Mouse (Mus musculus) hindbrain, embryonic 16.5 days (tissue): Measurements from ENCODE around the gene Myl7. TPM values are rescaled to one million over a fixed set of nuclear protein-coding genes. Genes with fewer than 3 reads are reported as not detected.
A peak's percentile ranks its signal among the peaks of the same experiment; 100 is the strongest.

Source experiments
- ATAC-seq: fragments of 200-750 bp; cut with Nextera tagmentation; 2 replicates; pipeline ENCODE4 v1.8.0; 2017; ENCODE audit warnings: moderate TSS enrichment, moderate library complexity
- H3K27ac ChIP-seq: fragments of 300-500 bp; sonication (generic); 2 replicates; pipeline ENCODE4 v1.5.1; 2014; ENCODE audit warnings: low read depth, mild to moderate bottlenecking, control low read depth, low read length, moderate library complexity
- H3K27me3 ChIP-seq: fragments of 300-500 bp; sonication (generic); replicated peaks from 2 replicates; pipeline ENCODE4 v1.6.1; 2014; ENCODE audit warnings: low read length; ENCODE audit not compliant: control insufficient read depth, insufficient read depth
- H3K36me3 ChIP-seq: fragments of 300-500 bp; sonication (generic); 2 replicates; pipeline ENCODE4 v1.6.1; 2014; ENCODE audit warnings: mild to moderate bottlenecking, low read length, moderate library complexity, mixed read lengths; ENCODE audit not compliant: control insufficient read depth, insufficient read depth
- H3K4me1 ChIP-seq: fragments of 300-500 bp; sonication (generic); 2 replicates; pipeline ENCODE4 v1.6.1; 2014; ENCODE audit warnings: low read depth, low read length; ENCODE audit not compliant: control insufficient read depth, insufficient read depth
- H3K4me2 ChIP-seq: fragments of 300-500 bp; sonication (generic); 2 replicates; pipeline ENCODE4 v1.6.1; 2014; ENCODE audit warnings: mild to moderate bottlenecking, low read length, control low read depth, moderate library complexity
- H3K4me3 ChIP-seq: fragments of 300-500 bp; sonication (generic); 2 replicates; pipeline ENCODE4 v1.5.1; 2014; ENCODE audit warnings: mild to moderate bottlenecking, low read length, control low read depth, moderate library complexity
- H3K9ac ChIP-seq: fragments of 300-500 bp; sonication (generic); 2 replicates; pipeline ENCODE4 v1.6.1; 2014; ENCODE audit warnings: low read depth, mild to moderate bottlenecking, control low read depth, low read length, moderate library complexity
- H3K9me3 ChIP-seq: fragments of 300-500 bp; sonication (generic); 2 replicates; pipeline ENCODE4 v1.6.1; 2014; ENCODE audit warnings: mild to moderate bottlenecking, low read length, moderate library complexity; ENCODE audit not compliant: control insufficient read depth
- WGBS: fragments of 180-500 bp; shearing (Covaris S2); extraction: QIAGEN DNeasy Blood & Tissue Kit; methylation state at CpG from one replicate; pipeline ENCODE4 v1.1.7; 2014; 5-methylcytosine and 5-hydroxymethylcytosine counted together
- polyA plus RNA-seq: library from polyadenylated mRNA; unstranded; fragments of >200 nt; fragmentation: Nextera tagmentation; extraction: Ambion mirVana; gene quantifications from 2 replicates; pipeline ENCODE4 v1.2.1, GENCODE M21; 2015

Myl7 gene
- polyA plus RNA-seq, 1 experiment from 2014 or later, result not detected

DNA sequence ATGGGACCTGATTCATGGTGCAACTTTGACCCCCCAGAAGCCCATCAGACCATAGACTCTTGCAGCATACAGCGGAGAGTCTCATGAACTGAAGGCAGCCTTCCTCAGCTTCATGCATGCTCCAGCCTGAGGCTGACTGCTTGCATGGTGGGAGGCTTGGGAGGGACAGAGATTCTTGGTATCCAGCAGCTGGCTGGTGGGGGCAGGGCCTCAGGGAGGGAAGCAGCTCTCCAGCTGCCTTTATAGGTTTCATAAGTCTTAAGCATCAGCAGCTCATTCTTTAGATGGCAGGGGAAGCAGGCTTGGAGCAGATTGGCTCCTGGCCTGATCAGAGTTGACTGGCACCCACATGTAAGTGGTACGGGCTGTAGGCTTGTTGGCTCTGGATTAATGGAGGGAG lies 31.4 kb downstream of the Myl7 start:
- H3K4me1 ChIP-seq, result no peaks in the 10 kb centered on the region
- no peaks in the 10 kb centered on the region for H3K9me3 ChIP-seq
- ATAC-seq, result no peak
- H3K36me3 ChIP-seq, result peaks cover 8% of the 10 kb centered on the region
- no peak overlapping the region for H3K27ac ChIP-seq
- no peak overlapping the region for H3K4me3 ChIP-seq
- H3K4me2 ChIP-seq, result no peak overlapping the region
- WGBS, result 81% methylated on average over 2 of the region's 2 CpGs
- H3K9ac ChIP-seq, result no peak overlapping the region
- peaks cover 3% of the 10 kb centered on the region; the same call in 1 of the 2 replicates for H3K27me3 ChIP-seq

DNA sequence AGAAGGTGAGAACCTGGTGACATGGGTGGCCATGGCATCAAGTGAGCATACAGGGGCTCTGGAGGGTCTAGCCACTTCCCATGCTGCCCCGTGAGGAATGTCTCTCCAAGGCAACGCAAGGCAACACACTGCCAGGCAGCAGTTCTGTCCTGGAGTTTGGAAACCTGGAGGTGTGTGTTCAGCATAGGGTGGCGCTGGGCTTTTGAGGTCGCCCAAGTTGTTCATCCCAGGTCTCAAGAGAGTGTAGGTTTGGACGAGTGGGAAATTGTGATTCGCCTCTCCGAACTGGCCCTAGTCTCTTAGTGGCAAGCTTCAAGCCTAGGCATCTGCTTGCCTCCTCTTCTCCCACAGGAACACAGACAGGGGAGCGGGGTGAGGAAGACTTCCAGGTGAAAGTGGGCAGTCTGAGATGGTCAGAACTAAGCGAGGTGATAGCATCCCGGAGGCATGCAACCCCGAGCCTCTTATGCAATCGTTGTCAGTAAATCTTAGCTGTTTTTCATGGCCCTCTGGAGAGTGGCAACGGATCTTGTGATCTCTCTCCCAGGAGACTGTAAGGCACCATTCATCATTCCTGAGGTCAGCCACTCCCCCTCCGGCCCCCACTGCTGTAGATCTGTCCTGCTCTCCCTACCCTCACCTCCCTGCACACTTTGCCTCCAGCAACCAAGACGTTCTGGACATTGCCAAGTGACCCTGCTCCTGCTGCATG lies 36.0 kb downstream of the Myl7 start:
- Histone ChIP-seq H3K4me3 (peak overlapping the region; percentile 39), H3K4me2 (peak overlapping the region; percentile 61), H3K9me3 (no peaks in the 10 kb centered on the region), H3K36me3 (no peaks in the 10 kb centered on the region), H3K27ac (no peak overlapping the region), H3K27me3 (peaks cover 14% of the 10 kb centered on the region), H3K9ac (no peak overlapping the region), H3K4me1 (peaks cover 7% of the 10 kb centered on the region; the same call in 1 of the 2 replicates)
- 24% methylated on average over 15 of the region's 15 CpGs for WGBS
- ATAC-seq, result peak; percentile 38; the same call in 1 of the 2 replicates

- Histone ChIP-seq H3K36me3 (no peaks in the 10 kb centered on the region), H3K27ac (no peak within 1 kb of the TSS), H3K4me3 (peak within 1 kb of the TSS; percentile 39), H3K9me3 (no peaks in the 10 kb centered on the region), H3K9ac (peak within 1 kb of the TSS; percentile 60), H3K4me2 (peak within 1 kb of the TSS; percentile 61), H3K4me1 (peaks cover 7% of the 10 kb centered on the region; the same call in 1 of the 2 replicates), H3K27me3 (peaks cover 14% of the 10 kb centered on the region)
- WGBS, result 3% methylated on average over 57 of the region's 59 CpGs
- peak; percentile 37; the same call in 1 of the 2 replicates for ATAC-seq
Observed at GRCm38 (mm10) chr11:5861678-5862393, 36.7 kb downstream of the Myl7 start, which contains the start of gene Aebp1. Gene Aebp1 (plus strand): TSS chr11:5861947.

- Histone ChIP-seq H3K27me3 (peaks cover 14% of the 10 kb centered on the region), H3K9me3 (no peaks in the 10 kb centered on the region), H3K36me3 (no peaks in the 10 kb centered on the region), H3K4me3 (no peak overlapping the region), H3K4me2 (no peak overlapping the region), H3K9ac (no peak overlapping the region), H3K4me1 (peaks cover 9% of the 10 kb centered on the region), H3K27ac (no peak overlapping the region)
- ATAC-seq, result no peak
- 52% methylated on average over 6 of the region's 6 CpGs for WGBS
Observed at GRCm38 (mm10) chr11:5860639-5861038, 37.9 kb downstream of the Myl7 start.

DNA sequence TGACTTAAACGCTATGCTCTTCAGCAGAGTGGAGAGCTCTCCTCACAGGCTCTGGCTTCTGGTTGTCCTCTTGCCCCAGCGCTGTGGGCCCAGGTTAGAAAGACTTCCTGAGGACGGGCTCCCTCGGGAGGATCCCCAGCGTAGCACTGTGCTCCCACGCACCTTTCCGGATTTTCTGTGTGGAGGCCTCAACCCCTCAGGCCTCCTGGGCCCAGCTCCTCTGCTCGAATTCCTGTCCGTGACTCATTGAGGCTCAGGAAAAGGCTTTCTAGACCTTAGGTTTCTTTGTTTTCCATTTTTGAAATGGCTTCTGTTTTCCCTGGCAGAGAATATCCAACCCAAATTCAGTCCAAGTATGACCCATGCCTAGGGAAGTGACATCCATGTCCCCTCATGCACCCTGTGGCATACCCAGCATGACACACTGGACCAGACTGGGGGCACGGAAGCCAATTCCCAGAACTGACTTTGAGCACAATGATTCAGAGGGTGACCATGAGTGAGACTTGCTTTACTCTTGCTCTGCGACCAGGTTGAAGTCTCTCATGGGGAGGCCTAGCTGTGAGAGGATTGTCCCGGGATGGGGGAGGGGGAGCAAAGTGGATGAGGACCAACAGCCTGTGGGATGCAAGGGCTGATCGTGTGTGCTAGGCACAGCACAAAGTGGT lies 38.6 kb downstream of the Myl7 start:
- no peak overlapping the region for H3K4me2 ChIP-seq
- H3K27me3 ChIP-seq, result peaks cover 14% of the 10 kb centered on the region
- H3K27ac ChIP-seq, result no peak overlapping the region
- H3K9me3 ChIP-seq, result no peaks in the 10 kb centered on the region
- no peak overlapping the region for H3K4me3 ChIP-seq
- peaks cover 9% of the 10 kb centered on the region for H3K4me1 ChIP-seq
- H3K9ac ChIP-seq, result no peak overlapping the region
- 86% methylated on average over 13 of the region's 13 CpGs for WGBS
- H3K36me3 ChIP-seq, result no peaks in the 10 kb centered on the region
- ATAC-seq, result no peak

DNA sequence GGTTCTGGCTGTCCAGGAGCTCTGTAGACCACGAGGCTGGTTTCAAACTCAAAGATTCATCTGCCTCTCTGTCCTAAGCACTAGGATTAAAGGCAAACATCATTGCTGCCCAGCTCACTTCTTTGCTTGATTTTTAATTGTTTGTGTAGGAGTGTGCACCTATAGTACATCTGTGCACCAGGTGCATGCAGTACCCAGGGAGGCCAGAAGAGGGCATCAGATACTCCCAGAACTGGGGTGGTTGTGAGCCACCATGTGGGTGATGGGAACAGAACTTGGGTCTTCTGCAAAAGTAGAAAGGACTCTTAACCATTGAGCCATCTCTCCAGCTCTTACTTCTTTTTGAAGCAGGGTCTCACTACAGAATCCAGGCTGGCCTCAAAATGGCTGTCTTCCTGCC lies 39.9 kb downstream of the Myl7 start:
- no peak overlapping the region for H3K27ac ChIP-seq
- ATAC-seq, result no peak
- H3K4me3 ChIP-seq, result no peak overlapping the region
- H3K4me2 ChIP-seq, result no peak overlapping the region
- H3K9ac ChIP-seq, result no peak overlapping the region
- H3K4me1 ChIP-seq, result peaks cover 9% of the 10 kb centered on the region
- peaks cover 14% of the 10 kb centered on the region for H3K27me3 ChIP-seq
- H3K36me3 ChIP-seq, result no peaks in the 10 kb centered on the region
- H3K9me3 ChIP-seq, result no peaks in the 10 kb centered on the region
- 67% methylated on average over 1 of the region's 1 CpGs for WGBS

- no peak for ATAC-seq
- WGBS, result 78% methylated on average over 8 of the region's 8 CpGs
- Histone ChIP-seq H3K27ac (no peak overlapping the region), H3K27me3 (peaks cover 8% of the 10 kb centered on the region), H3K9ac (no peak overlapping the region), H3K4me1 (peaks cover 5% of the 10 kb centered on the region), H3K4me3 (no peak overlapping the region), H3K4me2 (no peak overlapping the region), H3K36me3 (no peaks in the 10 kb centered on the region), H3K9me3 (no peaks in the 10 kb centered on the region)
Observed at GRCm38 (mm10) chr11:5856479-5857130, 42.0 kb downstream of the Myl7 start.

- peak overlapping the region; percentile 31; the same call in 1 of the 2 replicates for H3K27ac ChIP-seq
- WGBS, result 27% methylated on average over 7 of the region's 7 CpGs
- ATAC-seq, result peak; percentile 64
- H3K4me2 ChIP-seq, result no peak overlapping the region
- no peak overlapping the region for H3K4me3 ChIP-seq
- peaks cover 8% of the 10 kb centered on the region for H3K27me3 ChIP-seq
- no peak overlapping the region; the same call in 1 of the 2 replicates for H3K9ac ChIP-seq
- no peaks in the 10 kb centered on the region for H3K9me3 ChIP-seq
- H3K36me3 ChIP-seq, result no peaks in the 10 kb centered on the region
- H3K4me1 ChIP-seq, result peaks cover 3% of the 10 kb centered on the region
Observed at GRCm38 (mm10) chr11:5855902-5856301, 42.7 kb downstream of the Myl7 start.
